Mouse (Mus musculus) limb, embryonic 13.5 days (tissue): ENCODE results near the gene Traf7. TPM values are rescaled to one million over a fixed set of nuclear protein-coding genes. Genes with fewer than 3 reads are reported as not detected.

Source experiments
- ATAC-seq: fragments of 200-750 bp; cut with Nextera tagmentation; 2 replicates; pipeline ENCODE4 v1.8.0; 2017; ENCODE audit warnings: low read depth, moderate number of reproducible peaks, moderate TSS enrichment; ENCODE audit not compliant: low FRiP score
- H3K27ac ChIP-seq: fragments of 300-500 bp; sonication (generic); 2 replicates; pipeline ENCODE4 v1.5.1; 2015; ENCODE audit warnings: inconsistent platforms, mild to moderate bottlenecking, moderate library complexity
- H3K27me3 ChIP-seq: fragments of 300-500 bp; sonication (generic); 2 replicates; pipeline ENCODE4 v1.6.1; 2015; ENCODE audit warnings: mild to moderate bottlenecking, inconsistent platforms
- H3K36me3 ChIP-seq: fragments of 300-500 bp; sonication (generic); 2 replicates; pipeline ENCODE4 v1.6.1; 2015; ENCODE audit warnings: inconsistent platforms, mild to moderate bottlenecking, moderate library complexity
- H3K4me1 ChIP-seq: fragments of 300-500 bp; sonication (generic); 2 replicates; pipeline ENCODE4 v1.6.1; 2015; ENCODE audit warnings: inconsistent platforms
- H3K4me2 ChIP-seq: fragments of 300-500 bp; sonication (generic); replicated peaks from 2 replicates; pipeline ENCODE4 v1.6.1; 2015; ENCODE audit warnings: inconsistent platforms, mild to moderate bottlenecking, moderate library complexity
- H3K4me3 ChIP-seq: fragments of 300-500 bp; sonication (generic); 2 replicates; pipeline ENCODE4 v1.5.1; 2015; ENCODE audit warnings: moderate library complexity, mild to moderate bottlenecking, inconsistent platforms
- H3K9ac ChIP-seq: fragments of 300-500 bp; sonication (generic); 2 replicates; pipeline ENCODE4 v1.6.1; 2015; ENCODE audit warnings: mild to moderate bottlenecking, inconsistent platforms
- H3K9me3 ChIP-seq: fragments of 300-500 bp; sonication (generic); 2 replicates; pipeline ENCODE4 v1.6.1; 2016; ENCODE audit warnings: inconsistent platforms
- WGBS: fragments of 180-500 bp; shearing (Covaris S2); methylation state at CpG from one replicate; pipeline ENCODE4 v1.1.7; 2015; 5-methylcytosine and 5-hydroxymethylcytosine counted together
- polyA plus RNA-seq: library from polyadenylated mRNA; unstranded; fragments of >200 nt; fragmentation: Nextera tagmentation; extraction: Ambion mirVana; gene quantifications from 2 replicates; pipeline ENCODE4 v1.2.1, GENCODE M21; 2015

The Traf7 gene
- polyA plus RNA-seq, 1 experiment from 2014 or later = 103 TPM

DNA sequence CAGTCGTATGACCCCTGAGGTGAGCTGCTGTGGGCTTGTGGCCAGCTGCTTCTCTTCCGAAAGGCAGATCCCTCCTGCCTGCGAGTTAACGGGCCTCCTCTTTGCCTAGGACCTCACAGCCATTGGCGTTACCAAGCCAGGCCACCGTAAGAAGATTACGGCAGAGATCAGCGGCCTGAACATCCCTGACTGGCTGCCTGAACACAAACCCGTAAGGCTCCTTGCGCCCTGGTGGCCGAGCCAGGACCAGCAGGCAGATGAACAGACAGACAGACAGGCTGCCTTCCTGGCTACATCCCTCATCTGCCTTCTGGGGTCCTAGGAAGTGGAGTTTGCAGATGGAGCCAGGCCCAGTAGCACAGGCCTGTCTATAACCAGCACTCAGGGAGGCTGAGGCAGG lies 25.5 kb downstream of the Traf7 start:
- Histone ChIP-seq H3K9ac (no peak overlapping the region), H3K36me3 (peaks cover 70% of the 10 kb centered on the region)

DNA sequence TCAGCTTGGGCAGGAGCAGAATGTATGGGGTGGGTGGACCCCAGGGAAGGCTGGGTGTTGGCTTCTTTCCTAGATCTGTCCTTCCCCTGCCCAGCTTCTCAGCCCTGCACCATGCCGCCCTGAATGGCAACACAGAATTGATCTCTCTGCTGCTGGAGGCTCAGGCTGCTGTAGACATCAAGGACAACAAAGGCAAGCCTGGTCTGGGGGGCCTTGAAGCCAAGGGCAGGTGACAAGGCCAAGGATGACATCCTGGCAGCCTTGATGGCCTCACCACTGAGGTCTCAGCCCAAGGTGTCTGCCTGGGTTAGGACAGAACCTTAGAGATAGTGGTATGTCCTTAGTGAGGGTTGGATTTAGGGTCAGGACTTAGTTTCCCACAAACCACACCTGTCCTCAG lies 31.7 kb downstream of the Traf7 start:
- H3K27me3 ChIP-seq = no peaks in the 10 kb centered on the region
- peaks cover 32% of the 10 kb centered on the region for H3K36me3 ChIP-seq
- no peaks in the 10 kb centered on the region for H3K9me3 ChIP-seq
- no peak overlapping the region for H3K4me2 ChIP-seq
- H3K4me3 ChIP-seq = no peak overlapping the region
- no peak for ATAC-seq
- 86% methylated on average over 1 of the region's 1 CpGs for WGBS
- no peak overlapping the region for H3K9ac ChIP-seq
- H3K27ac ChIP-seq = no peak overlapping the region
- no peaks in the 10 kb centered on the region for H3K4me1 ChIP-seq

More for the DNA sequence above, 25.5 kb downstream of the Traf7 start:
- ATAC-seq = no peak
- Histone ChIP-seq H3K9me3 (no peaks in the 10 kb centered on the region), H3K4me3 (no peak overlapping the region), H3K4me1 (peaks cover 11% of the 10 kb centered on the region; the same call in 1 of the 2 replicates), H3K27ac (no peak overlapping the region), H3K4me2 (no peak overlapping the region), H3K27me3 (0 out of 2 replicates have a peak, but pooled peaks cover 1% of the 10 kb centered on the region)
- 43% methylated on average over 11 of the region's 11 CpGs for WGBS

GRCm38 (mm10) chr17:24495443-24495842 lies 32.3 kb downstream of the Traf7 start:
- 90% methylated on average over 3 of the region's 3 CpGs for WGBS
- no peaks in the 10 kb centered on the region for H3K4me1 ChIP-seq
- H3K4me3 ChIP-seq = no peak overlapping the region
- H3K9ac ChIP-seq = no peak overlapping the region; the same call in 1 of the 2 replicates
- peaks cover 26% of the 10 kb centered on the region for H3K36me3 ChIP-seq
- H3K9me3 ChIP-seq = no peaks in the 10 kb centered on the region
- ATAC-seq = no peak
- H3K27me3 ChIP-seq = peaks cover 4% of the 10 kb centered on the region; the same call in 1 of the 2 replicates
- H3K27ac ChIP-seq = no peak overlapping the region
- H3K4me2 ChIP-seq = no peak overlapping the region

- peaks cover 10% of the 10 kb centered on the region for H3K27me3 ChIP-seq
- 37% methylated on average over 2 of the region's 2 CpGs for WGBS
- peaks cover 23% of the 10 kb centered on the region for H3K36me3 ChIP-seq
- H3K4me2 ChIP-seq = no peak overlapping the region
- no peak overlapping the region for H3K9ac ChIP-seq
- no peaks in the 10 kb centered on the region for H3K9me3 ChIP-seq
- ATAC-seq = no peak
- no peak overlapping the region for H3K4me3 ChIP-seq
- no peak overlapping the region for H3K27ac ChIP-seq
- H3K4me1 ChIP-seq = peaks cover 4% of the 10 kb centered on the region; the same call in 1 of the 2 replicates
Measured at GRCm38 (mm10) chr17:24494627-24495335, 33.0 kb downstream of the Traf7 start.

DNA sequence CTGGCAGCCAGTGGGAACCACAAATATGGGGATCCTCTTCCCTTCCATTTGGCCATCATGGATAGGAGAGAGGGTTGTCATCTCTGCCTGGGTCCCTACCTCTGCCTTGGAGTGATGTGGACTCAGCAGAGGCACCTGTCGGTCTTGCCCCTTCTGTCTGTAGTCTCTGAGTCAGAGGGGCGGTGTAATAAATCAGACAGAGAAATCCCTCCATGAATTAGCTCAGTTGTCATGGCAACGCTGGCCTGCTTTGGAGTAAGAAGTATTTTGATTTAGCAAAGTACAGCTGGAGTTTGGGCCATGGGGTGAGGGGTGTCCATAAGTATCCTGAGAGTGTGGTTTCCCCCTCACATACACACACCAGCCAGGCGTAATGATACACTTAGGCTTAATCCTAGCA lies 37.3 kb downstream of the Traf7 start:
- no peak for ATAC-seq
- 78% methylated on average over 4 of the region's 4 CpGs for WGBS
- peaks cover 38% of the 10 kb centered on the region for H3K27me3 ChIP-seq
- H3K4me2 ChIP-seq = no peak overlapping the region; the same call in 1 of the 2 replicates
- H3K4me1 ChIP-seq = peaks cover 21% of the 10 kb centered on the region
- H3K9me3 ChIP-seq = no peaks in the 10 kb centered on the region
- H3K27ac ChIP-seq = no peak overlapping the region
- no peak overlapping the region for H3K9ac ChIP-seq
- H3K36me3 ChIP-seq = no peaks in the 10 kb centered on the region
- H3K4me3 ChIP-seq = 0 out of 2 replicates have a peak overlapping the region, but pooled peaks have one; percentile 84

GRCm38 (mm10) chr17:24489265-24490030 lies 38.3 kb downstream of the Traf7 start:
- H3K9ac ChIP-seq = peak overlapping the region; percentile 87
- peaks cover 38% of the 10 kb centered on the region for H3K27me3 ChIP-seq
- no peak overlapping the region for H3K27ac ChIP-seq
- peak overlapping the region; percentile 95 for H3K4me2 ChIP-seq
- peaks cover 24% of the 10 kb centered on the region for H3K4me1 ChIP-seq
- H3K4me3 ChIP-seq = peak overlapping the region; percentile 84
- 19% methylated on average over 19 of the region's 19 CpGs for WGBS
- ATAC-seq = peak; percentile 12; the same call in 1 of the 2 replicates
- H3K36me3 ChIP-seq = no peaks in the 10 kb centered on the region
- H3K9me3 ChIP-seq = no peaks in the 10 kb centered on the region

DNA sequence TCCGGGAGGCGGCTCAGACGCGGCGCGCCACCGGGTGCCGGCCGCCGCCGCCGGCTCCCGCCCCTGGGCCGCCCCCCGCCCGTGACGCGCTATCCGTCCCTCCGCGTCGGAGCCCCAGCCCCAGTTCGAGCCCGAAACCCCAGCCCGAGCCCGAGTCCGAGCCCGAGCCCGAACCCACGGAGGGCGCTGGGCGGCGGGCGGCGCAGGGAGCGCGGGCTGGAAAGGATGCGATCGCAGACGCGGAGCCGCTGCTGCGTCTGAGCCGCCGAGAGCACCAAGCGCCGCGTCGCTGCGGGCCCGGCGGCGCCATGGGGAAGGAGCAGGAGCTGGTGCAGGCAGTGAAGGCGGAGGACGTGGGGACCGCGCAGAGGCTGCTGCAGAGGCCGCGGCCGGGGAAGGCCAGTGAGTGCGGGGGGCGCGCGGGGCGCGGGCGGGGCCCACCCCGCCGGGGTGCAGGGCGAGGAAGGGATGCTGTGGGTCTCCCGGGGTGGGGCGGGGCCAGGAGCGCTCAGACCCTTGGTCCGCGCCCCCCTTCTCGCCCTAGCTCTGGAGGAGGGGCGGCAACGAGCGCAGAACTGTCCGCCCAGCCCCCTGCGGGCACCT lies 39.0 kb downstream of the Traf7 start:
- Histone ChIP-seq H3K27me3 (peaks cover 38% of the 10 kb centered on the region), H3K4me2 (peak overlapping the region; percentile 95), H3K9ac (peak overlapping the region; percentile 87), H3K27ac (peak overlapping the region; percentile 39; the same call in 1 of the 2 replicates), H3K4me3 (peak overlapping the region; percentile 84), H3K36me3 (no peaks in the 10 kb centered on the region), H3K9me3 (no peaks in the 10 kb centered on the region), H3K4me1 (peaks cover 24% of the 10 kb centered on the region)
- peak; percentile 70 for ATAC-seq
- under 1% methylated on average over 67 of the region's 81 CpGs for WGBS

GRCm38 (mm10) chr17:24488186-24488661 lies 39.5 kb downstream of the Traf7 start, which contains the start of gene Caskin1:
Gene Caskin1, plus strand, starts transcription at chr17:24488601.
- peak within 1 kb of the TSS; percentile 87 for H3K9ac ChIP-seq
- H3K4me2 ChIP-seq = peak within 1 kb of the TSS; percentile 95
- peaks cover 38% of the 10 kb centered on the region for H3K27me3 ChIP-seq
- peak within 1 kb of the TSS; percentile 84 for H3K4me3 ChIP-seq
- no peaks in the 10 kb centered on the region for H3K9me3 ChIP-seq
- peak within 1 kb of the TSS; percentile 39; the same call in 1 of the 2 replicates for H3K27ac ChIP-seq
- no peaks in the 10 kb centered on the region for H3K36me3 ChIP-seq
- WGBS = under 1% methylated on average over 40 of the region's 45 CpGs
- ATAC-seq = peak; percentile 54
- peaks cover 24% of the 10 kb centered on the region for H3K4me1 ChIP-seq

DNA sequence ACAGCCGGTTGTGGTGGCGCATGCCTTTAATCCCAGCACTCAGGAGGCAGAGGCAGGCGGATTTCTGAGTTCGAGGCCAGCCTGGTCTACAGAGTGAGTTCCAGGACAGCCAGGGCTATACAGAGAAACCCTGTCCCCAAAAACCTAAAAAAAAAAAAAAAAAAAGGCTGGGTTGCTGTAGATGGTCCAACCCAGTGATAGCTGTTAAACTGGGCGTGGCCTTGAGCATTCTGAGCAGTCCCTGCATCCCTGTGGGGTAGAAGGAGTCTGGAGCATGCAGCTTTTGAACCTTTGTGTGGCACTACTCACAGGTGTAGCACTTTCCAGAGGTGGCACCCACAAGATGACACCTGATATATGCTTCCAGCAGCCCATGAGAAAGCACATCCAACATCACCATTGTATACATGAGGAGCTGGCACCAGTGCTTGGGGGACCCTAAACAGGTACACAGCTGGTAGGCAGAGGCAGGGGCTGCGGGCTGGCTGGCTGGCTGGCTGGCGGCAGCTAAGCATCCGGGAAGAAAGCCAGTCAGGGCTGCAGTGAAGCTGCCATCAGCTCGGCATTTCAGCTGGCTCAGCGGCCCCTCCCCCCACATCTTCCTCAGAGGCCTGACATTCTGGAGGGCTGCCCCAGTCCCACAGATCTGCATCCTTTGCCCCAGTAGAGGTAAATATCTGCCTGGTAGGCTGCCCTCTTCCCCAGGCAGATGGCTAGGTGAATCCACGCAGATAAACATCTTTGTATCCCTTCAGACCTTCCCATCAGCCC lies 42.5 kb downstream of the Traf7 start:
- Histone ChIP-seq H3K9me3 (no peaks in the 10 kb centered on the region), H3K9ac (peak overlapping the region; percentile 50; the same call in 1 of the 2 replicates), H3K4me3 (no peak overlapping the region), H3K36me3 (no peaks in the 10 kb centered on the region), H3K27ac (no peak overlapping the region), H3K27me3 (peaks cover 32% of the 10 kb centered on the region), H3K4me2 (no peak overlapping the region), H3K4me1 (peaks cover 25% of the 10 kb centered on the region)
- 43% methylated on average over 11 of the region's 11 CpGs for WGBS
- ATAC-seq = no peak

DNA sequence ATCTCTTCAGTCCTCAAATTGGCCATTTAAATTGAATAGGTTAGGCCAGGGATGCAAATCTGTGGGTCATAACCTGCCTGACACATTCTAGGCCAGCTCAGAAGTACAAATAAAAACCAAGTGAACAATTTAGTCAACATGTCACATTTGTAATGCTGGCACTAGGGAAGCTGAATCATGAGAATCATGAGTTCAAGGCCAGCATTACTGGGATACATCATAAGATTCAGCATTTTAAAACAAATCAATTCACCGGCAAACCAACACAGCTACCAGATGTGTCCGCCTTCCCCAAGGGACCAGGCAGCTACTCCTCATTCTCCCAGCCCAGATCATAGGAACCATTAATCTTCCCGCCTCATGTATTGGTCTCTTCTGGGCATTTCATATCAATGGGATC lies 44.2 kb downstream of the Traf7 start:
- H3K9me3 ChIP-seq = no peaks in the 10 kb centered on the region

More for the DNA sequence above, 44.2 kb downstream of the Traf7 start:
- Histone ChIP-seq H3K27ac (no peak overlapping the region), H3K9ac (no peak overlapping the region), H3K36me3 (no peaks in the 10 kb centered on the region), H3K27me3 (peaks cover 18% of the 10 kb centered on the region), H3K4me1 (peaks cover 20% of the 10 kb centered on the region), H3K4me3 (no peak overlapping the region), H3K4me2 (no peak overlapping the region)
- no peak for ATAC-seq
- 86% methylated on average over 3 of the region's 3 CpGs for WGBS
